Mouse (Mus musculus): Measurements from ENCODE around the gene Olfr1048. TPM values are rescaled to one million over a fixed set of nuclear protein-coding genes. Genes with fewer than 3 reads are reported as not detected.

Gene Olfr1048
- total and polyA plus RNA-seq, 2 experiments from 2014 or later: not detected

DNA sequence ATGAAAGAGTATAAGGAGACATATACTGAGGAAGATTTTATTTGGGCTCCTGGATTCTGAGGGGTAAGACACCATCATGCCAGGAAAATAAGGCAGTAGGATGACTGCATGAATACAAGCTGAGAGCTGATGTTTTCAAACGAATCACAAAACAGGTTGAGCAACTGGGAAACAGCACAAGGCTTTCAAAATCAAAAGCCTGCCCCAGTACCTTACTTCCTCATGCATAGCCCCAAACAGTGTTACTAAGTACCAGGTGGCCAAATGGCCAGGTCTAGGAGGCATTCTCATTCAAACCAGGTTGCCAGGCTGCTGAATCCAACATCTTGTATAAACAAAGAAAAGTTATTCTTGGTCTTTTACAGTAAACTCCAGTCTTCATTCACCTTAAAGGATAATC is 44.2 kb downstream of the Olfr1048 start:
- no peaks in the 10 kb centered on the region for H3K9me3 ChIP-seq (ENCODE audit: low read length)
- no peaks in the 10 kb centered on the region for H3K4me1 ChIP-seq (ENCODE audit: insufficient read depth, low read length)
- no peak overlapping the region for H3K9ac ChIP-seq (replicated peaks; ENCODE audit: low read length, poor library complexity, severe bottlenecking)
- DNase-seq (ENCODE audit: low spot score) (no peak), ATAC-seq (ENCODE audit: low FRiP score) (no peak)
- 34% methylated on average over 1 of the region's 1 CpGs for WGBS
- H3K27me3 ChIP-seq (ENCODE audit: insufficient read depth, low read length): no peaks in the 10 kb centered on the region
- H3K4me2 ChIP-seq (ENCODE audit: low read depth, low read length, poor library complexity, severe bottlenecking): no peak overlapping the region
- no peak overlapping the region for H3K4me3 ChIP-seq (ENCODE audit: low read depth, low read length)
- no peak for TF ChIP-seq CTCF (IDR thresholded peaks at IDR 0.05)
- no peaks in the 10 kb centered on the region for H3K36me3 ChIP-seq (ENCODE audit: insufficient read depth, low read length)
- H3K27ac ChIP-seq (ENCODE audit: low read depth, low read length): no peak overlapping the region

DNA sequence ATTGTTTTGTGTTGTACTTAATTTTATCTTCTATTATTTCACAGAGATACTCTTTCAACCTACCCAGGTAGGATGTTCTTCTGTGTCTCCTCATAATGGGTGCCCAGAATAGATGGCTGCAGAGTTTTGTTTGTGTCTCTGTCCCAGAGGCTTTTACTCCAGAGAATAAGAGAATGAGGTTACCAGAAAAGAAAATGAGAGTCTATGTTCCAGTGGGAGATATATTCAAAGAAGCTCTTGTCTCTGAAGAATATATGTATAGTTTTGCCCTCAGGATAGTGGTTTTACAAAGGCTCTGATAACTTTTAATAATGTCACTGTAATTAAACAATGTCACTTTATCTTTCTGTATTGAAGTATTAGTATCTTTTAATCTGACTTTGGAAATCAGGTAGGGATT is 54.5 kb downstream of the Olfr1048 start, which contains the start of gene Olfr52:
TSS of gene Olfr52 (minus strand) at position 101 of the 400 bp plus-strand sequence.
- Histone ChIP-seq H3K36me3 (ENCODE audit: insufficient read depth, low read length) (no peaks in the 10 kb centered on the region), H3K9me3 (ENCODE audit: low read length) (no peaks in the 10 kb centered on the region), H3K4me1 (ENCODE audit: insufficient read depth, low read length) (no peaks in the 10 kb centered on the region), H3K9ac (replicated peaks; ENCODE audit: low read length, poor library complexity, severe bottlenecking) (no peak within 1 kb of the TSS), H3K27ac (ENCODE audit: low read depth, low read length) (no peak within 1 kb of the TSS), H3K27me3 (ENCODE audit: insufficient read depth, low read length) (no peaks in the 10 kb centered on the region), H3K4me3 (ENCODE audit: low read depth, low read length) (no peak within 1 kb of the TSS), H3K4me2 (ENCODE audit: low read depth, low read length, poor library complexity, severe bottlenecking) (no peak within 1 kb of the TSS)
- ATAC-seq (ENCODE audit: low FRiP score) (no peak), DNase-seq (ENCODE audit: low spot score) (no peak)
- no peak for TF ChIP-seq CTCF (IDR thresholded peaks at IDR 0.05)

Other genes with a start within 250 kb of the Olfr1048 start
- gene Olfr1031, start 250.0 kb downstream of the Olfr1048 start, total RNA-seq (2014; rRNA removed): not detected in 2 replicates
- gene Olfr1031, start 250.0 kb downstream of the Olfr1048 start, polyA plus RNA-seq (2015; fragmentation: Nextera tagmentation; extraction: Ambion mirVana): not detected in 2 replicates
- gene Olfr1032, start 234.7 kb downstream of the Olfr1048 start, total RNA-seq (2014; rRNA removed): not detected in 2 replicates
- gene Olfr1032, start 234.7 kb downstream of the Olfr1048 start, polyA plus RNA-seq (2015; fragmentation: Nextera tagmentation; extraction: Ambion mirVana): not detected in 2 replicates
- gene Olfr1033, start 219.7 kb downstream of the Olfr1048 start, total RNA-seq (2014; rRNA removed): 0.11 and 0.24 TPM in 2 replicates
- gene Olfr1033, start 219.7 kb downstream of the Olfr1048 start, polyA plus RNA-seq (2015; fragmentation: Nextera tagmentation; extraction: Ambion mirVana): not detected in 2 replicates
- gene Olfr1034, start 194.4 kb downstream of the Olfr1048 start, total RNA-seq (2014; rRNA removed): 0.19 TPM in 1 of 2 replicates, not detected in the other
- not detected in 2 replicates for gene Olfr1034, start 194.4 kb downstream of the Olfr1048 start, polyA plus RNA-seq (2015; fragmentation: Nextera tagmentation; extraction: Ambion mirVana)
- gene Olfr1036, start 166.3 kb downstream of the Olfr1048 start, total RNA-seq (2014; rRNA removed): not detected in 2 replicates
- gene Olfr1036, start 166.3 kb downstream of the Olfr1048 start, polyA plus RNA-seq (2015; fragmentation: Nextera tagmentation; extraction: Ambion mirVana): not detected in 2 replicates
- gene Olfr1037, start 152.9 kb downstream of the Olfr1048 start, total RNA-seq (2014; rRNA removed): not detected in 2 replicates
- gene Olfr1037, start 152.9 kb downstream of the Olfr1048 start, polyA plus RNA-seq (2015; fragmentation: Nextera tagmentation; extraction: Ambion mirVana): not detected in 2 replicates
- gene Olfr1039, start 104.4 kb downstream of the Olfr1048 start, total RNA-seq (2014; rRNA removed): not detected in 2 replicates
- not detected in 2 replicates for gene Olfr1039, start 104.4 kb downstream of the Olfr1048 start, polyA plus RNA-seq (2015; fragmentation: Nextera tagmentation; extraction: Ambion mirVana)
- gene Olfr1040, start 93.6 kb downstream of the Olfr1048 start, total RNA-seq (2014; rRNA removed): not detected in 2 replicates
- gene Olfr1040, start 93.6 kb downstream of the Olfr1048 start, polyA plus RNA-seq (2015; fragmentation: Nextera tagmentation; extraction: Ambion mirVana): not detected in 2 replicates
- gene Olfr1042, start 78.5 kb downstream of the Olfr1048 start, total RNA-seq (2014; rRNA removed): not detected in 2 replicates
- not detected in 2 replicates for gene Olfr1042, start 78.5 kb downstream of the Olfr1048 start, polyA plus RNA-seq (2015; fragmentation: Nextera tagmentation; extraction: Ambion mirVana)
- gene Olfr1043, start 72.8 kb downstream of the Olfr1048 start, total RNA-seq (2014; rRNA removed): not detected in 2 replicates
- not detected in 2 replicates for gene Olfr1043, start 72.8 kb downstream of the Olfr1048 start, polyA plus RNA-seq (2015; fragmentation: Nextera tagmentation; extraction: Ambion mirVana)
- gene Olfr1044, start 62.5 kb downstream of the Olfr1048 start, total RNA-seq (2014; rRNA removed): not detected in 2 replicates
- gene Olfr1044, start 62.5 kb downstream of the Olfr1048 start, polyA plus RNA-seq (2015; fragmentation: Nextera tagmentation; extraction: Ambion mirVana): not detected in 2 replicates
- not detected in 2 replicates for gene Olfr52, start 54.6 kb downstream of the Olfr1048 start, total RNA-seq (2014; rRNA removed)
- not detected in 2 replicates for gene Olfr52, start 54.6 kb downstream of the Olfr1048 start, polyA plus RNA-seq (2015; fragmentation: Nextera tagmentation; extraction: Ambion mirVana)
- gene Olfr1045, start 37.3 kb downstream of the Olfr1048 start, total RNA-seq (2014; rRNA removed): not detected in 2 replicates
- gene Olfr1045, start 37.3 kb downstream of the Olfr1048 start, polyA plus RNA-seq (2015; fragmentation: Nextera tagmentation; extraction: Ambion mirVana): not detected in 2 replicates
- gene Olfr1046, start 21.0 kb downstream of the Olfr1048 start, total RNA-seq (2014; rRNA removed): not detected in 2 replicates
- gene Olfr1046, start 21.0 kb downstream of the Olfr1048 start, polyA plus RNA-seq (2015; fragmentation: Nextera tagmentation; extraction: Ambion mirVana): not detected in 2 replicates
- gene Olfr1047, start 8.9 kb downstream of the Olfr1048 start, total RNA-seq (2014; rRNA removed): not detected in 2 replicates
- not detected in 2 replicates for gene Olfr1047, start 8.9 kb downstream of the Olfr1048 start, polyA plus RNA-seq (2015; fragmentation: Nextera tagmentation; extraction: Ambion mirVana)
- not detected in 2 replicates for gene Olfr1049, start 18.0 kb upstream of the Olfr1048 start, total RNA-seq (2014; rRNA removed)
- gene Olfr1049, start 18.0 kb upstream of the Olfr1048 start, polyA plus RNA-seq (2015; fragmentation: Nextera tagmentation; extraction: Ambion mirVana): not detected in 2 replicates
- not detected in 2 replicates for gene Olfr1051, start 38.8 kb upstream of the Olfr1048 start, total RNA-seq (2014; rRNA removed)
- not detected in 2 replicates for gene Olfr1051, start 38.8 kb upstream of the Olfr1048 start, polyA plus RNA-seq (2015; fragmentation: Nextera tagmentation; extraction: Ambion mirVana)
- not detected in 2 replicates for gene Olfr1052, start 52.2 kb upstream of the Olfr1048 start, total RNA-seq (2014; rRNA removed)
- gene Olfr1052, start 52.2 kb upstream of the Olfr1048 start, polyA plus RNA-seq (2015; fragmentation: Nextera tagmentation; extraction: Ambion mirVana): not detected in 2 replicates
- gene Olfr1053, start 75.0 kb upstream of the Olfr1048 start, total RNA-seq (2014; rRNA removed): not detected in 2 replicates
- not detected in 2 replicates for gene Olfr1053, start 75.0 kb upstream of the Olfr1048 start, polyA plus RNA-seq (2015; fragmentation: Nextera tagmentation; extraction: Ambion mirVana)
- not detected in 2 replicates for gene Olfr1054, start 95.1 kb upstream of the Olfr1048 start, total RNA-seq (2014; rRNA removed)
- not detected in 2 replicates for gene Olfr1054, start 95.1 kb upstream of the Olfr1048 start, polyA plus RNA-seq (2015; fragmentation: Nextera tagmentation; extraction: Ambion mirVana)
- gene Olfr1055, start 110.0 kb upstream of the Olfr1048 start, total RNA-seq (2014; rRNA removed): not detected in 2 replicates
- not detected in 2 replicates for gene Olfr1055, start 110.0 kb upstream of the Olfr1048 start, polyA plus RNA-seq (2015; fragmentation: Nextera tagmentation; extraction: Ambion mirVana)
- not detected in 2 replicates for gene Olfr1056, start 122.2 kb upstream of the Olfr1048 start, total RNA-seq (2014; rRNA removed)
- not detected in 2 replicates for gene Olfr1056, start 122.2 kb upstream of the Olfr1048 start, polyA plus RNA-seq (2015; fragmentation: Nextera tagmentation; extraction: Ambion mirVana)
- not detected in 2 replicates for gene Olfr1057, start 138.1 kb upstream of the Olfr1048 start, total RNA-seq (2014; rRNA removed)
- gene Olfr1057, start 138.1 kb upstream of the Olfr1048 start, polyA plus RNA-seq (2015; fragmentation: Nextera tagmentation; extraction: Ambion mirVana): not detected in 2 replicates
- not detected in 2 replicates for gene Olfr1058, start 148.3 kb upstream of the Olfr1048 start, total RNA-seq (2014; rRNA removed)
- not detected in 2 replicates for gene Olfr1058, start 148.3 kb upstream of the Olfr1048 start, polyA plus RNA-seq (2015; fragmentation: Nextera tagmentation; extraction: Ambion mirVana)
- gene Olfr1061, start 173.8 kb upstream of the Olfr1048 start, total RNA-seq (2014; rRNA removed): not detected in 2 replicates
- not detected in 2 replicates for gene Olfr1061, start 173.8 kb upstream of the Olfr1048 start, polyA plus RNA-seq (2015; fragmentation: Nextera tagmentation; extraction: Ambion mirVana)
- gene Olfr1062, start 186.5 kb upstream of the Olfr1048 start, total RNA-seq (2014; rRNA removed): not detected in 2 replicates
- not detected in 2 replicates for gene Olfr1062, start 186.5 kb upstream of the Olfr1048 start, polyA plus RNA-seq (2015; fragmentation: Nextera tagmentation; extraction: Ambion mirVana)
- not detected in 2 replicates for gene Olfr1065, start 210.3 kb upstream of the Olfr1048 start, total RNA-seq (2014; rRNA removed)
- gene Olfr1065, start 210.3 kb upstream of the Olfr1048 start, polyA plus RNA-seq (2015; fragmentation: Nextera tagmentation; extraction: Ambion mirVana): not detected in 2 replicates
- not detected in 2 replicates for gene Olfr1066, start 216.0 kb upstream of the Olfr1048 start, total RNA-seq (2014; rRNA removed)
- not detected in 2 replicates for gene Olfr1066, start 216.0 kb upstream of the Olfr1048 start, polyA plus RNA-seq (2015; fragmentation: Nextera tagmentation; extraction: Ambion mirVana)
- gene Olfr228, start 247.1 kb upstream of the Olfr1048 start, total RNA-seq (2014; rRNA removed): not detected in 2 replicates
- gene Olfr228, start 247.1 kb upstream of the Olfr1048 start, polyA plus RNA-seq (2015; fragmentation: Nextera tagmentation; extraction: Ambion mirVana): not detected in 2 replicates

Data from midbrain, postnatal 0 days (tissue).